Mouse (Mus musculus) cerebellum, adult 18-20 months (tissue): Measurements from ENCODE around the gene Pear1.

Experiments used
- DNase-seq, 2 experiments: peaks; one replicate each; pipeline ENCODE4 v3.0.0; 2021

The Pear1 gene

DNA sequence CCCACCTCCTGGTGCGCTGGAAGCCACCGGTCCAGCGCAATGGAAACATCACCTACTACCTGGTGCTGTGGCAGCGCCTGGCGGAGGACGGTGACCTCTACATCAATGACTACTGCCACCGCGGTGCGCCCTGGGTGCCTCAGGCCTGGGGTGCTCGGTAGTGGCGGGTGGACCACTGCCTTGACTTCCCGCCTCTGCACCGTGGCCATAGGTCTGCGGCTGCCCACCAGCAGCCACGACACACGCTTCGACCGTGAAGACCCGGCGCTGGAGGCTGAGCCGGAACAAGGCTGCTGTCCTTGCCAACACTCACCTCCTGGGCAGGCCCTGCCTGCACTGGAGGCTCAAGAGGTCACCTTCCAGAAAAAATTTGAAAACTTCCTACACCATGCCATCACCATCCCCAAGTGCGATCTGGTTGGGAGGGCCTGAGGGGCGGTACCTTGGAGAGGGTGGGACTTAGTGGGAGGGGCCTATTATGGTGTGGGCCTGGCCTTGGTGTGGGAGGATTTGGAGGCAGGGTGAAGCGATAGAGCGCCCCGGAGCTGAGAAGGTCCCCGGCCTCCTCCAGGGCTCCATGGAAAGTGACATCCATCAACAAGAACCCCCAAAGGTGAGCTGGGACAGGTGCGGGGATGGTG, 14.7 kb downstream of the Pear1 start:
- no peak for DNase-seq

DNA sequence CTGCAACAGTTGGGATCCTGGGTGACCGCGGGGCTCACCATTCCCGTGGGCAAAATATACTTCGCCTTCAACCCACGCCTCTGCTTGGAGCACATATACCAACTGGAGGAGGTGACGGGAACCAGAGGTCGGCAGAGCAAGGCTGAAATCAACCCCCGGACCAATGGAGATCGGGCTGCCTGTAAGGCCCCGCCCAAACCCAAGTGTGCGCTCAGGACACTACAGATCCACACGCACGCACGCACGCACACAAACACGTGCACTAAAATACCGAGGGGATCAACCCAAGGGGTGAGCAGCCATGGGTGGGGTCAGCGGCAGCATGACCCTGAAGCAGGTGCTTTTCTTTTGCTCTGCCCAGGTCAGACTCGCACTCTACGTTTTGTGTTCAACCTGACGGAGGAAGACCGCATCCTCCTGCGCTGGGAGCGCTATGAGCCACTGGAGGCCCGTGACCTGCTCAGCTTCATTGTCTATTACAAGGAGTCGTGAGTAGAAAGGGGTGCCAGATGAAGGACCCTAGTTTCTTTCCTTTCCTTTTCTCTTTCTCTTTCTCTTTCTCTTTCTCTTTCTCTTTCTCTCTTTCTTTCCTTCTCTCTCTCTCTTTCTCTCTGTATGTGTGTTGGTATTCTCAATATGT, 19.9 kb downstream of the Pear1 start:
- DNase-seq, result no peak

DNA sequence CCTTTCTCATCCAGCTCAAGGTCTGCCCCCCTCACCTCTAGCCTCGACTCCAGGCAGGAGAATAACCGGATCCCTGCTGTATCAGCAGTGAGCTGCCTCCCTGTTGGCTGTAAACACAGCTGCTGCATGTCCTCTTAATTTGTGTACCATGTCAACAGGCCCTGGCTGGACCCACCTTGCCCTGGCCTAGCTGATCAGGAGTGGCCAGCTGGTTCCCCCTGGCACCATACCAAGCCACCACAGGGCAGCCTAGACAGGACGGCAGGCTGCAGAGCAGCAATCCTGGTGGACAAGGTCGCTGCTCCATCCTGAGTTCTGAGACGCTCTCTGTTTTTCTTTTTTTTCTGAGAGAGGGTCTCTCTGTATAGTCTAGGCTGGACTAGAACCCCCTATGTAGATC, 22.4 kb downstream of the Pear1 start:
- peak; percentile 31 to 43 for DNase-seq

DNA sequence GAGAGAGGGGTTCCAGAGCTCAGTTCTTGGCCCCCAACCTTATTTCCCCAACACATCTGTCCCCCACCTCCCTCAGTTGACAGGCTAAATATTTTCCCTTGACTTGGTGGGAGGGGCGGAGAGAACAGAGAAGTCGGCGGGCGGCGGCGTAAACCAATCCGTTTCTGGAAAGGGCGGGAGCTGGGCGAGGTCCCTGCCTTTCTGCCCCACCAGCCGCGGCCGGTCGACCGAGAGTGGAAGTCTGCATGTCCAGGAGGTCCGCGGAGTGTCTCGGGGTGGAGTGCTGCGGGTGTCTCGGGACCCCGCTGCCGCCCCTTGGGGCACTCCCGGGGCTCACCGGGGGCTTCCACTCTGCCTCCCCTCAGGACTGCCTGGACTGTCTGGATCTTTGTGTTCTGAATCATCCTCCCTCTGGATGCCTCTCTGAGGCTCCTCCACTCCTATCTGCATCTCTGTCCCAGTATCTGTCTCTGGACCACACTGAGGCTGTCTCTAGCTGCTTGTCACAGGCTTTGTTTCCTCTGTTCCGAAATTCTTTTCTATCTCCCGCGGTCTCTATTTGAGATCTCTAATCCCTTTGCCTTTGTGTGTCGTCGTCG, 27.3 kb downstream of the Pear1 start, which contains the start of gene Insrr:
Insrr (plus strand) TSS at position 216 of the 599 bp plus-strand sequence.
- DNase-seq, result no peak

DNA sequence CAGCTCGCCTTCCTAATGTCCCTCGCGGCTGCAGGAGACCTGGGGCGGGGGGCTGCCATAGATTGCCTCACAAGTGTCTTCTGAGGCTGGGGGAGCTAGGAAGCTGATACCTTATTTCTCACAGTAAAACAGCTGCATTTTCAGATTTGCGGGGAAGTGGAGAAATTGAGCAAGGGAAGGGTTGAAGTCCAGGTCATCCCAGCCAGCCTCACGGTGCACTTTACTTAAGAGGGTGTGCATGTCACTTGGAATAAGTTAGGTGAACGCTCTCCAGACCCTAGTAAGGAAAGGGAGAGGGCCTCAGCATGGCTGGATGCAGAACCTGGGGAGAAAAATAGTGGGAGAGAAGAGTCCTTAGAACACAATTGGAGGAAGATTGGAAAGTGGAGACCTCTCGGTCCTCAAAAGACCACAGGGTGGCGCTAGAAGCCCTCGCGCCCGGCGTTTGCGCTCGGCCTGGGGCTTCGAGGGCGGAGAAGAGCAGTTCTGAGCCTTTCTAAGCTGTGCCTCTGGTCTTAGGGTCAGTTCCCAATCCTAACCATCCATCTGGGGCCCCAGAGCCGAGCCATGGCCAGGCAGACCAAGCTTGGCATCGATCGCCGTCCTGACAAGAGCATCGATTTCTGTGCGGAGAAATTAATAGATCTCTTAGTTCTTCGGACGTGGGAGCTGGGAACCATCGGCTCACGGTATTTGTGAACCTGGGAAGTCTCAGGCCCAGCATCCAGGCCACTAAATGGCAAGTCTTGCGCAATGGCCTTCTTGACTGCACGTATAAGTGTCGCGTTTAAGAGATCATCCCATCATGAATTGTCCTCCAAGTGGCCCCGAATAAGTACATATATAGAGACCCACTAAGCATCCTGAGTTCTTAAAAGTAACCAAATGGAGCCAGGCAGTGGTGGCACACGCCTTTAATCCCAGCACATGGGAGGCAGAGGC, 28.5 kb downstream of the Pear1 start:
- peak; percentile 36 to 56 for DNase-seq

DNA sequence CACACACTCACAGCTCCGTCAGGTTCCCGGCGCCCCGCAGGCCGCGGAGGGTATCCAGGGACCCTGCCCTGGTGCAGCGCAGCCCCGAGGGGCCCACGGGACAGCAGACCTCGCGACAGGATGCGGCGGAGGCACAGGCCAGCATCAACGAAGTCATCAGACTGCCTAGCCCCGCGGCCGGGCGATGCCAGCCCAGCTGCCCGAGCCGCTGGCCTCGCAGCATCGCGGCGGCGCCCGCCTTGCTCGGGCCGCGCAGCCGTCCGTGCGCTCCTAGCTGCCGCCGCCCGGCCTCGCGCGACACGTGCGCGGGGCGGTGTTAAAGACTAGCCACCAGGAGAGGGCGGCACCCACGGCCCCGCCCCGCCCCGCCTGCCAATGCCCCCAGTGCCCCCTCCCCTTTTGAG, 29.2 kb downstream of the Pear1 start, which contains the start of gene Ntrk1:
Ntrk1 (minus strand) TSS at position 241 of the 404 bp plus-strand sequence.
- DNase-seq, result no peak

DNA sequence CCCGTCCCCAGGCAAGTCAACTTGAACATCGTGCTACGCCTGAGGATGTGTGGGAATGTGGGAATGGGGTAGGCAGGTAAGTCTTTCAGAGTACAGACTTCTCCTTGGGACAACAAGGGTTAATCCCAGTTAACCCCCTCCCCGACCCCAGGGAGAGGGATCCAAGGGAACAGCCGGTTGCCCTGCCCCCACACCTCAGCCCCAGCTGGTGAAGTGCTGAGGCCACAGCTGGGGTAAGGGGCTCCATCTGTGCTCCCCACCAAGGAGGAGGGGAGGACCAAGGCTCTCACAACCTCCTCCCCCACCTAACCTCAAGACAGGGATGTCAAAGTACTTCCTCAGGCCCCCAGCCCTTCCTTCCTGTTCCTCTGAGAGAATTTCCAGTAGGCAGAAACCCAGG, 34.3 kb downstream of the Pear1 start:
- DNase-seq, result no peak

DNA sequence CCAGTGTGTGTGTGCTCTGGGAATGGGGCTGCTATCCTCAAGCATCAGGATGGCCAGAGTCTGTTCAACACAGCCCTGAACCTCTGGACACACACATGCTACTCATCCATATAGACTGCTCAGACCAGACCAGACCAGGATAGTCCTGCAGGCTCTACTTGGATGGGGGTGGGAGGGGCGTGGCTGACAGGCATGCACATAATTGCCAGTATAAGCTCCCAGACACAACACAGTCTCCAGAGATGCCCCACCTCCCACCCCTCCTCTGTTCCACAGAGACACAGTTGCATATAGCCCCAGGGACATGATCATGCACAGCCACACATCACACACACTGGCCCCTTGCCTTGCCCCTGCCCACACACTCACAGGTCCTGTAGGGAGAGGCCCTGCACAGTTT, 34.9 kb downstream of the Pear1 start:
- DNase-seq, result no peak

DNA sequence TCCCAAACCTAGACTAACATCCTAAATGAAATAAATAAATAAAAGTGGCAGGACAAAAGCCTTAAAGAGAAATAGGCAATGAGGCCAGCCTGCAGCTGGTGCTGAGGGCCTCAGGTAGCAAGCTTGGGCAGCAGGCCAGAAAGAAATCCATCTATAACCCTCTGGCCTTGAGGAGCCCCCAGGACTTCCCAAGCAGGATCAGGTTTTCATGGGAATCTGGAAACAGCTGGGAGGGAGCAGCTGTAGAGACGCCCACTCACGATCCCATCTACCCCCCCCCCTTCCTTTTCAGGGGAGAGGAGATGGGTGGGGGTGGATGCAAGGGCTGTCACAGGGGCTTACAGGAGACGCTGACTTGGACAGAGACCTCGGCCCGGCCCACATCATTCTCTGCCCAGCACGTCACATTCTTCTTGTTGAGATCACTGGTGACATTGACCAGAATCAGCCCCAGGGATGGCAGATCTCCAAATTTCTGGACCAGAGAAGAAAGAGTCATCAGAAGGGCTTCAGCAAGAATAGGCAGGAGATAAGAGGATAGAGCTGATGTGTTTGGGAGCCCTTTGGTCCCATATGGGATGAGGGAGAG, 38.4 kb downstream of the Pear1 start:
- DNase-seq, result no peak

DNA sequence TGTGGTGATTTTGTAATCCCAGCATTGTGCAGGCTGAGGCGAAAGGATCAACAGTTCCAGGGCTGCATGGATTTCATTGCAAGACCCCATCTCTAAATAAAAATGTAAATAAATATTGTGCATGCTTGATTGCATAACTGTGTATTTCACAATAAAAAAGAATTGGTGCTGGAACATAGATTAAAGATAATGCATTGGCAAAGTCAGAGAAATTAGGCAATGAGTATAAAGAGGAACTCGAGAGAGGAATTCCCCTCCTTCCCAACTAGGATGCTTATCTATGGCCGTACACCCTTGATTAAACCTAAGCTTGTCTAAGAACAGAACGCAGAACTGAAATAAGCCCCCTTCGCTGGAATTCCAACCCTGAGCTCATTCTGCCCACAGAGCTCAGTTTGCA, 39.0 kb downstream of the Pear1 start:
- DNase-seq, result no peak

DNA sequence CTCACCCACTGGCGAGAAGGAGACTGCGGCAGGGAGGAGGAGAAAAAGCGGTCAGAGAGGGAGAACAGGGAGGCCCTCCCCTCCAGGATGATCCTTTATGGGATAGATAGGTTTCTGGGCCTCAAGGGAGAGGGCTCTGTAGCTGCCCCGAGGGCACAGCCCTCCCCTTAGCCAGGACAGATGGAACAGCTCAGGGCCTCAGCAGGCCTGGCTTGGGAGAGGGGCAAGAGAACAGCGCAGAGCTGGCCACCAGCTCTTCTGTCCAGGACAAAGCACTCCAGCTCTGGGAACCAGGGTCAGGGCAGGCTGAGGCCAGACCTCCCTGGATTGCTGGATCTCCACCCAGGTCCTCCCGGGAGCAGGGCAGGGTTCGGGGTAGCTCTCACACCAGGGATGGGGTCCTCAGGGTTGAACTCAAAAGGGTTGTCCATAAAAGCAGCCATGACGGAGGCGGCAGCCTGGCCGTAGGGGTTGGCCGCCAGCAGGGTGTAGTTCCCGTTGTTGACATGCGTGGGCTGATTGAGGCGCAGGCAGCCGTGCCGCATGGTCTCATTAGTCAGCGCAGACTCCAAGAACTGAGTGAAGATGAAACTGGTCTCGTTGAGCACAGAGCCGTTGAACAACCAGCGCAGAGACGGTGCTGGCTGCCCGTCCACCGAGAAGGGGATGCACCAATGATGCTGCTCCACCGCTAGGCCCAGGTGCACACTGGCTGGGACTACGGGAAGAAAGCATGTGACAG, 40.7 kb downstream of the Pear1 start:
- DNase-seq, result no peak

DNA sequence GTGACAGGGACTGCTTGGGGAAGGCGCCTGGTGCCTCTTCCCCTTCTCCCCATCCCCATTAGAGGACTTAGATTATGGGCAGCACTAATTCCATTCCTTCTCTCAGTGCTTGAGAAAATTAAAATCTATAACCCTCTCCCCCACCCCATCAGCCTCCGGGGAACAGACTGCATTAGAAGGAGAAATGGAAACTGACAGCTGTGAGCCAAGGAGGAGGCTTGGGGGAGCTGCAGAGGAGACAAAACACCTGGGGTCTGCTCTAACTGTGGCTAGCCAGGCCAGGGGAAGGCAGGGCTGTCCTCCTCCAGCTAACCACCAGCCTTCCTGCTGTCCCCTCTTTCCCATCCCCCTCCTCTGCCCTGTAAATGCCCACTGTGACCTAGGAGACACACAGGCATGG, 45.0 kb downstream of the Pear1 start:
- DNase-seq, result no peak

DNA sequence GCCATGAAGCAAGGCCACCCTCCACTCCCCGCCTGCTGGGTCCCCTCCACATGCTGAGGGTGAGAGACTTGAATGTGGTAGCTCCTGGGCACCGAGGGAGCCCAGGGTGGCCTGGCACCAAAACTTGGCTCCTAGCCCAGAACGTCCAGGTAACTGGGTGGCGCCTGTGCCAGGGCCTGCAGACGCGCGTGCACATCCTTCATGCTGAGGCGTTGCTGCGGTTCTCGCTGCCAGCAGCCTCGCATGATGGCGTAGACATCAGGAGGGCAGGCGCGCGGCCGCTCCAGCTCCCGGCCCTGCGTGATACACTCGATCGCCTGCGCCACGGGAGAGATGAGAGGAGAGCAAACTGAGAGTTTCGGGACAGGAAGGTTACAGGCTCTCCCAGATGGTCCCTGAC, 45.8 kb downstream of the Pear1 start:
- peak in 1 of 2 experiments; percentile 19 for DNase-seq

DNA sequence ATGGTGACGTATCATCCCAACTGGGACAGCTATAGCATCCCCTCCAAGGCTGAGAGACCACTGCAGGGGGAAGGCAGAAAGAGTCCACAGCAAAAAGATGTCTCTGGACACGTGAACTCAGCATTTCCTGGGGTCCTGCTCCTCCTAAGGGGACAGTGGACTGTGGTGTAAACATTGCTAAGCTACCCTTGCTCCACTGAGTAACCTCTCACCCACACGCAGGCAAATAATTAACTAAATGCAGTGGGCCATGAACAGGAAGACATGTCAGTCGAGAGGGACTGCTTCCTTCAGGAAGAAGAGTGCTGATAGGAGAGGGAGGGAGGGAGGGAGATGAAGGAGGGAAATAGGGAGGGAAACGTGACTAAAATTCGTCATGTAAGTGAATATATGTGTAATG, 53.0 kb downstream of the Pear1 start:
- no peak for DNase-seq

DNA sequence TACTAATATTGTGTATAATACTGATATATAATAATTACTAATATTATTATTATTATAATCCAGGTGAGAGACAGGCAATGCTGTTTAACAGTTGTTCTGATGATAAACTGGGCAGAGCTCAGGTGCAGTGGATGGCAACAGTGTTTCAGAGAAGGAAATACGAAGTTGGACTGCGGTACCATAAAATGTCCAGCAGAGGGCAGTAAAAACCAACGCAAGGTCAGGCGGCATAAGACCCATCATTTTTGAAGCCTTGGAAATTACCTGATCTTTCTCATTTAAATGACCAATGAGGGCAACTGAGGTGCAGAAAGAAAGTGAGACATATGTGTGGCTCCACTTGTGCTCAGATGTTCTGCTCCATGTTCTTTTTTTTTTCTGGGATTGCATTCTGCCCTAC, 53.8 kb downstream of the Pear1 start:
- DNase-seq, result peak; percentile 45 to 52

DNA sequence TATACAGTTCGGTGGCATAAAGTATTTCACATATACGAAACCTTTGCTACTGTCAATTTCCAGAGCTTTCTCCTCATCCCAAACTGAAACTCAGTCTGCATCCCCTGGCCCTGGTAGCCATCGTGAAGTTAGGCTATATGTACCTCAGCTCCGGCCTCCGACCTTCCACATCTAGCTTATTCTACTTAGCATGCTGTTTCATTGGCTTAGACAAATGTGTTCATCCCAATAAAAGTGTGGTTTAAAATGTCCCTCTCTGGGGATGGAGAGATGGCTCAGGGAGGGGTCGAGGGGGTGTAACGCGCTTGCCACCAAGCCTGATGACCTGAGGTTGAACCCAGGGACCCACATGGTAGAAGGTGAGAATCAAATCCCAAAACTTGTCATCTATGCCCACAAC, 54.6 kb downstream of the Pear1 start:
- DNase-seq, result no peak

DNA sequence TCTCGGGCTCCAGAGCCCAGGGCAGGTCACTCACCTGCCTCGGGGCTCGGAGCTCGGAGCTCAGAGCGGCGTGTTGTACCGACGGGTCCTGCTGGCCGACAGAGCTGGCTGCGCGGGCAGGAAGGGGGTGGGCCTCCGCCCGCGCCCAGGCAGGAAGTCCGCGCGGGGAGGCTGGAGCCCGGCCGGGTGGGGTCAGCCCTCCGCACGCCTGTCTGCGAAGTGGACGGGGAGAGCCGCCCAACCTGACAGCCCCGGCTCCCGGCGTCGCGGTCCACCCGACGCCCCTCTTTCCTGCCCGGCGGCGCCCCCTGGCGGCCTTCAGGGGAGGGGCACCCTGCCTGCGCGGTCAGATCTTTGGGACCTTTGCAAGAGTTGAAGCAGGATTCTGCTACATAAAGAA, 55.3 kb downstream of the Pear1 start:
- peak in 1 of 2 experiments; percentile 12 for DNase-seq

DNA sequence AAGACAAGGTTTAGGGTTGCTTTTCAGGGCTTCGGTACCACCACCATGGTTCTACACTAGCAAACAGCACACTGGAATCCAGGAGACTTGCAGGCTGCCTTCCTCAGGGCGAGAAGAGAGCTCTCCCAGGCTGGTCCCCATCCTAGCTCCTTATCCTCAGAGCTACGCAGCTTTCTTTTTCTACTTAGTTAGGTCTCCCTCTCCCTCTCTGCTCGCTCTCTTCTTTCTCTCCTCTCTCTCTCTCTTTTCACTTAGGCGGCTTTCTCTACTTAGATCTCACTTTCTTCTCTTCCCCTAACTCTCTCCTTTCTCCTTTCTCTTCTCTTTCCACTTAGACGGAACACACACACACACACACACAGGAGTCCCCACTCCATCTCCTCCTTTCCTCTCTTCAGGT, 55.7 kb downstream of the Pear1 start:
- DNase-seq, result no peak

DNA sequence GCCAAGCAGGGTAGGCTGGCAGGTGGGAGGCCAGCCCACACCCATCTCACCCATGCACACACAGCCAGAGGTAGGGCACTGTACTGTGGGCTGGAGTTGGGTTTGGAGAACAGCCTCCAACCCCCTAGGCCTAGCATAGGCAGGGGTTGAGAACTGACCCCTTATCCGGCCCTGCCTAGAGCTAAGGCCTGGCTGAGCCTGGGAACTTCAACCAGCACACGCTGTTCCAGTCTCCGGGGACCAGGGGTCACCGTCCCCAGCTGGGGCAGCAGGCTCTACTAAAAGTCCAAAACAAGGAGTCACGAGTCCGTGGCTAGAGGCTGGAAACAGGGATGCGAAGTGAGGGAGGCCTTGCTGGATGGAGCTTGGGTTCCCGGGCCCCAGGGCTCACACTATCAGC, 56.3 kb downstream of the Pear1 start:
- DNase-seq, result no peak

DNA sequence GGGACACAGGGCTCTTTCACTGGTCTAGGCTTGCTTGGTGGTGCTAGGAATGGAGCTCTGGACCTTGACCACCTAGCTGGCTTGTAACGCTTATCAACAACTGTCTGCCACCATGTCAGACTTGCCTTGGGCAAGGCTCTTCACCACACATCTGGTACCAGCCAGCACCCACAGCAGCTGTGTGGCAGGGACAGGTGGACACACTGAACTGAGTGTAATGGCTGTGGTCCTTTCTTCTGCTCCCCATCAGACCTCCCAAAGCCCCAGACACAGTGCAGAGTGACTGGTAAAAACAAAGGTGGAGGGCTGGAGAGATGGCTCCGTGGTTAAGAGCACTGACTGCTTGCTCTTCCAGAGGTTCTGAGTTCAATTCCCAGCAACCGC, 57.8 kb downstream of the Pear1 start:
- DNase-seq, result no peak

DNA sequence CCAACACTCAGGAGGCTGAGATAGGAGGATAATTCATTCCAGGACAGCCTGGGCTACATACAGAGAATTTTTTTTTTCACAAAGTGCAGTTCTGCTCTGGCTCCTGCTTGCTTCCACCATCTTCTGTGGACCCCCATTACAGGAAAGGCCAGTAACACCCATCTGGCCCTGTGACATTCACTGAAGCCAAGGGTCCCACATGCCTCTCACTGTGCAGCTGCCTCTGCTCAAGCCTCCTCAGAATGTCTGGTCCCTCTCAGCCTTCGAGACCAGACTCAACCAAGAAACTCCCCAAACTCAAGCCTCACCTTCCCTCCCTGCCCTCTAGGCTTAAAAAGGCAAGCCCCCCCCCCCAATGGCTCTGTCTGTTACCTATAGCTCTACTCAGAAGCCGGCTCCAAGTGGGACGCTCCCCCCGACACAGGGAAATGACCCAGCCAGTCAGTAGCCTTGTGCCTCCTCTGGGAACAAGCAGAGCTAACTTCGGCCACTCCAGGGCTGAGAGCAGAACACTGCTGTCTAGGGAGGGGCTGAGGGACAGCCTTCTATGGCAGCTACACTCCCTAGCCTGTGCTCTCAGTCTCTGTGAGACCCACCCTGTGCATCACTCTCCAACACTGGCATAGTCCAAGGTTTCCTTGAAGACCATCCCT, 58.3 kb downstream of the Pear1 start:
- no peak for DNase-seq

DNA sequence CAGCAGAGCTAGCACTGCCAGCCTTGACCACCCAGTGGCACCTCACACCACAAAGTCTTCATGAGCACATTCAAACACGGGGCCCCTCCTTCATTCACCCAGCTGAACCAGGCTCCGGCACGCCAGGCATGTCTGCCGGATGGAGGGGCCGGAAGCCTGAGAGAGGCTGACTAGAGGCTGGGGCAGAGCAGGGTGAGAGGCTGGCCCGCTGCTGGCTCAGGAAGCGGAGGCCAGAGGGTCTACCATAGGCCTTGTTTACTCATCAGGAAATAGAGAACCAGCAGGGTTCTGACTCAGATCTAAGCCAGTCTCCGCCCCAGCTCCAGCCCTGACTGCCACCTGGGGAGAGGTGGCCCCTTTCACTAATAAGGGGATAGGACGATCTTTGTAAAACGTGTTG, 59.0 kb downstream of the Pear1 start:
- no peak for DNase-seq
